Mouse (Mus musculus) gastrocnemius, postnatal 36 days (tissue): ENCODE data around the gene Gpr158. TPM values are rescaled to one million over a fixed set of nuclear protein-coding genes. Genes with fewer than 3 reads are reported as not detected.

Experiments
- DNase-seq, 2 experiments: peaks; one replicate each; pipeline ENCODE4 v3.0.0; 2022
- intact Hi-C: fragments of 180-260 bp; cut with DNase I; formaldehyde crosslinking; loops from one replicate; pipeline ENCODE4 v1.15.1; 2025
- total RNA-seq, 2 experiments: library from RNA; stranded (reverse); gene quantifications; 2 replicates each; pipeline ENCODE4 v1.2.3; 2021

The Gpr158 gene
- total RNA-seq, 2 experiments from 2014 or later, result not detected

- intact Hi-C loops, result no loop called here
- DNase-seq, result no peak
Measured at GRCm38 (mm10) chr2:21530750-21531149, 163.4 kb downstream of the Gpr158 start.

DNA sequence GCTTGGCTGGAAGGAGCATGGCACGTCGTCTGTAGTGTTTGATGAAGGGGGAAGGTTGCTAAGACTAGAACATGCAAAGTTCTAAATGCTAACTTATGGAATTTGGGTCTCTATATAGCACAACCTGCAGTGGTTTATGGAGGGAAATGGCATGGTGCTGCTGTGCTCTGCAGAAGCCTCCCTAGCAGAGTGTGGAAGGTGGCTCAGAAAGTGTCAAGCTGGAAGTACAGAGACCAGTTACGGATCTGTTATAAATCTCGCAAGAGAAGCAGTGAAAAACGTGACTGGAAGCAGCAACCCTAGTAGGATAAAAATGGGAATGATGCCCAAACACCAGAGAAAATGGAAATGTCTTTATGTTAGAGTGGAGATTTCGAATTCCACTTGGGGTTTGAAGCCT is 251.8 kb downstream of the Gpr158 start:
- intact Hi-C loops, result no loop called here

GRCm38 (mm10) chr2:21632136-21632535 is 264.8 kb downstream of the Gpr158 start:
- DNase-seq, result no peak
- intact Hi-C loops, result no loop called here

More for the DNA sequence above, 251.8 kb downstream of the Gpr158 start:
- no peak for DNase-seq

- DNase-seq, result no peak
- intact Hi-C loops, result no loop called here
Measured at GRCm38 (mm10) chr2:21665721-21666120, 298.4 kb downstream of the Gpr158 start.

GRCm38 (mm10) chr2:21676084-21676838 is 308.9 kb downstream of the Gpr158 start:
- intact Hi-C loops, result no loop called here
- DNase-seq, result no peak

- no peak for DNase-seq
- intact Hi-C loops, result no loop called here
Measured at GRCm38 (mm10) chr2:21676839-21677123, 309.4 kb downstream of the Gpr158 start.

DNA sequence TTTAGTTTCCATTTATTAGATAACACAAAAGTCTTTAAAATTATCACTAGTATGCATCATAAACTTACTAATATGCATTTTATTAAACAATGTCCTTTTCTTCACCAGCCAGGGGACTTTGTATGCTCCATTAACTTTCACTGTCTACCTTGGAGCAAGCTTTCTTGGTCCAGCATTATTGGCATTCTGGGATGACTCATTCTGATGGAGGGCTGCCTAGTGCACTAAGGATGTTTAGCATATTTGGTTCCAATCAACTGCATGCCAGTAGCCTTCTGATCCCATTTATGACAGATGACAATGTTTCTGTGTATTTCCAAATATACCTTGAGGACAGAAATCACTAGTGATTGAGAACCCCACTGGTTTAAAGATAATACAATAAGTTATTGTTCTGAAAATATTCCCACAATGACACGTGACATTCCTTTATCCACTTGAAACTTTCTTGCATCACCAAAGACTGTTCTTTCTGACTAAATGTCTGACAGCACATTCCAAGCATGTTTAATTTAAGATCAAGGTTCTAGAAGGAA is 313.5 kb downstream of the Gpr158 start:
- intact Hi-C loops, result no loop called here
- no peak for DNase-seq

GRCm38 (mm10) chr2:21684736-21685135 is 317.4 kb downstream of the Gpr158 start:
- no peak for DNase-seq
- intact Hi-C loops, result no loop called here

DNA sequence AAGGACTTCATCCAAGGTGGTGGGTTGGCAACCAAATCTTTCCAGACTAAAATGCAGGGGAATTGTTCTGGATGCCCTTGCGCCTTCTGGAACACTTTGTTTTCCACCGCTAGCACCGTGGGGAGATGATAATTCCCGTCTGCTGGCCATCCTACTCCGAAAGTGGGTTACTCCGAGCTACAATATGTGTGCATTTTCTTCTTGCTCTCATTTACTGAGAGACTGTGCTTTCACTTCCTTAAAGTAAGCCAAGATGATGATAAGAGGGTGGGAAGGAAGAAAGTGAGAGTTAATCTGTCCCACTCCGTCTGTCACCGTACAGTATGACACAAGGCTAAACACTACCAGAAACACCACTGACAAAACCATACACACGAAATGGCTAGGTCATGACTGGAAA is 325.8 kb downstream of the Gpr158 start:
- no peak for DNase-seq
- intact Hi-C loops, result no loop called here

DNA sequence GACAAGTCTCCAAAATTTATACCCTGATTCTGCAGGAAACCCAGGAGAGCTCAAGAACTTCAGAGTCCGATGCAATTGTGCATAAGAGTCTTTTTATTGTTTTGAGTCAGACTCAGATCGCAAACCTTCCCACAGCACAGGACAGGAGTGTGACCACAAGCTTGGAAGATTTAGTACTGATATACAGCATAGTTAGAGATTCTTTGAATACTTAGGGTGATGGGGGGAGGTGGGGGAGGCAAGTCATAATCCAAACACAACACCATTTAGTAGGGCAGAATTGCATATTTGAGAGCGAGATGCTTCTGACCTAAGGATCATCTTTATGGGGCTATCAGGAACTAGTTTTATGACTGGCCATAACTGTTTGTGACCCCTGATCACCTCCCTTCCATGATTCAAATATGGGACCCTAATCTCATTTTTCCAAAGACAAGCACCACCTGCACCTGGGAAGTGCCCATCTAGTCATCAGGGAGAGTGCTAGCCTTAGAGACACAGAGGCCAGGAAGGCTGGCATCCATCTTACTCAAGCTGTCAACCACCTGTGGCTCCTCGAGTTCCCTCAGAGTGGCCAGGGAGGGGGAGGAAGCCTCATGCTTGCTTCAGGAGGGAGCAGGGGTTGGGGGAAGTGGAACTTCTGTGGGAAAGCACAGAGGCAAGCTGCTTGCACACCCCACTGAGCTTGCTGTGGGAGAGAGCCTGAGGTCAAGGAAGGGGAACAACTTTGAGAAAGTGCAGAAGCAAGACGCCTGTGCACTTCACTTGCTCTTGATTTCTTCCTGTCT is 326.7 kb downstream of the Gpr158 start:
- no peak for DNase-seq

GRCm38 (mm10) chr2:21728075-21728474 is 360.7 kb downstream of the Gpr158 start:
- intact Hi-C loops, result no loop called here

More for the DNA sequence above, 326.7 kb downstream of the Gpr158 start:
- intact Hi-C loops, result no loop called here

DNA sequence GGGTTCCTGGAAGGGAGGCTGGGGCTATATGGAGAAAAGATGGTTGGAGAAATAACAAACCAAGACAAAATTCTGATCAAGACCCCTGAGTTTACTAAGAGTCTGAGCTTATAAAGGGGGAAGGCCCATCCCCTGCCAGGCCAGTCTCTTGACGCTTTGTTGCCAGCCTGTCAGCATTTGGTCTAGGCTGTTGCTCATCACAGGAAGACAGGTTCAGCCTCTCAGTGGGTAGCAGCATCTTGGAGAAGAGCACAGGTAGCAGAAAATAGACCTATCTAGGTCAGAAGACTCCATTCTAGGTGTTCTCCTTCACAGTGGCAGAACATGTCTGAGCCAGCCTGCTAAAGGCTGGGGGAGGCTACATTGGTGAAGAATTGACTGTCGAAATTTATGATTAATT is 416.4 kb downstream of the Gpr158 start:
- intact Hi-C loops, result no loop called here
- DNase-seq, result no peak

More at GRCm38 (mm10) chr2:21728075-21728474, 360.7 kb downstream of the Gpr158 start:
- no peak for DNase-seq

GRCm38 (mm10) chr2:21793156-21793555 is 425.8 kb downstream of the Gpr158 start:
- no peak for DNase-seq

DNA sequence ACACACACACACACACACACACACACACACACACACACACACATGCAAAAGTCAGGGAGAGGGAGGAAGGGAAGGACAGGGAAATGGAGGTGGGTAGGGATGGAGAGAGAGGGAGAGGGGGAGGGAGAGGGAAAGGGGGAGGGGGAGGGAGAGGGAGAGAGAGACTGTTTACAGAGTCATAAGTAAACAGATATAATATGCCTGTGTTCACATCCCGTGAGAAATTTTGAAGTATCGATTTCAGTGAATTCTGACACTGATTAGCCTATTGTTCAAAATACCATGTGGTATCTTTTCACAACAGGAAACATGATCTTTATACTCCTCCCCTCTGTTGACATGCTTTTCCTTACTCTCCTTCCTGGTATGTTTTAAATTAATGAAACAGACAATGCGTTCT is 432.3 kb downstream of the Gpr158 start:
- no peak for DNase-seq
- intact Hi-C loops, result no loop called here

More at GRCm38 (mm10) chr2:21793156-21793555, 425.8 kb downstream of the Gpr158 start:
- intact Hi-C loops, result no loop called here

DNA sequence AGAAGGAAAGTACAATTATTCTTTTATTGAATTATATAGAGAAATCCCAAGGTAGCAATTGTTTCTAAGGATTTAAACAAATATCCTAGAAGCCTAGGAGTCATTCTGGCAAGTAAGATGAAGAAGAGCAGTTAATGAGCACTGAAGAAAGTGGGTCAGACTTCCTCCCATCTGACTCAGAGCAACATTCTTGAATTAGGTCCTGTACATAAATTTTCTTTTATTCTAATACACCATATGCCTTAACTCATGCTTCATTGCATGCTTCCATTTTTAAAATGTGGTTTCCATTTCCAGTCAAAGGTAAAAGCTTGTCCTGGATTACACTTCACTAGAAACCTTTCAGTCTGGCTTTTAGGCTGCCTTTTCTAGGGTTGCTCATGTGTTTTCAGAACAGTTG is 432.7 kb downstream of the Gpr158 start:
- intact Hi-C loops, result no loop called here
- no peak for DNase-seq

DNA sequence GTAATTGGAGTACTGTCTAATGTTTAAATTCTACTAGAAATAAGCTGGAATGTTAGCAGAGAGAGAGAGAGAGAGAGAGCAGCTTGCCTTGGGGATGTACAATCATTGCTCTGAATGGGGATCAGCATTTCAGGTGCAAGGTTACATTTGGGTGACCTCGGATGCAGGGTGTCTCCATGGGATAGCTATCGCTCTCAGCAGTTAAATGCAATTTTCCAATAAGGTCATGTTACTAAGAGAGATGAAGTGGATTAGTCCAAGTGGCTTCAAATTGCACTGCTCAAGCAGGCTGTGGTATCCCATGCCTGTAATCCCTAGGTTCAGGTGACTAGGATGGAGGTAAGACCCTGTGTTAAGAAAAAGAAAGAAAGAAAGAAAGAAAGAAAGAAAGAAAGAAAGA is 441.2 kb downstream of the Gpr158 start:
- intact Hi-C loops, result no loop called here
- DNase-seq, result no peak

DNA sequence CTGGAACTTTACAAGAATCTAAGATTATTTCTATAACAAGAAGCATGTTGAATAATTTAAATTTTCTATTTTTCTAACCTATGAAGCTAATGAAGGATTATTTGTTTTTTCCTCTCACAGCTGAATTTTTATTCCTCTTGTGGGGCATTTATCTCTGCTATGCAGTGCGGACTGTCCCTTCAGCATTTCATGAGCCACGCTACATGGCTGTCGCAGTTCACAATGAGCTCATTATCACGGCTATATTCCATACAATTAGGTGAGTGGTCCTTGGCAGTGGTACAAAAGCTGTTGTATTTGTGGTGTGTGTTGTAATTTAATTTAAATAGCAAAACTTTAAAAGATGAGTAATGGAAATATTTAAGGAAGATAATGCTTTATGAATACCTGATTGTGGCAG is 443.1 kb downstream of the Gpr158 start:
- DNase-seq, result no peak
- intact Hi-C loops, result no loop called here

GRCm38 (mm10) chr2:21864061-21864460 is 496.7 kb downstream of the Gpr158 start:
- no peak for DNase-seq
- intact Hi-C loops, result no loop called here
